Mouse (Mus musculus): Measurements from ENCODE around the gene Dnajc30. TPM values are rescaled to one million over a fixed set of nuclear protein-coding genes. Genes with fewer than 3 reads are reported as not detected.

Gene Dnajc30
- polyA plus RNA-seq, 1 experiment from 2014 or later = 31.9 TPM

- Histone ChIP-seq H3K27ac (no peak overlapping the region), H3K9me3 (no peaks in the 10 kb centered on the region), H3K4me3 (no peak overlapping the region), H3K4me2 (replicated peaks) (no peak overlapping the region), H3K9ac (no peak overlapping the region), H3K4me1 (no peaks in the 10 kb centered on the region), H3K27me3 (peaks cover 10% of the 10 kb centered on the region; the same call in 1 of the 2 replicates), H3K36me3 (no peaks in the 10 kb centered on the region)
- ATAC-seq (ENCODE audit: insufficient number of reproducible peaks, insufficient read depth, low FRiP score, low TSS enrichment) = no peak
- WGBS = 89% methylated on average over 12 of the region's 12 CpGs
These were observed 49.8 kb downstream of the Dnajc30 start for GRCm38 (mm10) chr5:135113782-135114181.

GRCm38 (mm10) chr5:135115241-135115640, 51.2 kb downstream of the Dnajc30 start:
- Histone ChIP-seq H3K9me3 (no peaks in the 10 kb centered on the region), H3K9ac (no peak overlapping the region), H3K4me2 (replicated peaks) (no peak overlapping the region), H3K4me1 (no peaks in the 10 kb centered on the region), H3K27ac (no peak overlapping the region), H3K27me3 (0 out of 2 replicates have a peak, but pooled peaks cover 3% of the 10 kb centered on the region), H3K4me3 (no peak overlapping the region), H3K36me3 (no peaks in the 10 kb centered on the region)
- 90% methylated on average over 8 of the region's 8 CpGs for WGBS
- ATAC-seq (ENCODE audit: insufficient number of reproducible peaks, insufficient read depth, low FRiP score, low TSS enrichment) = no peak

Other genes starting within 250 kb of the Dnajc30 start
- not detected in 2 replicates for gene Tmem270, start 157.5 kb upstream of the Dnajc30 start, polyA plus RNA-seq (2016; fragmentation: Nextera tagmentation; extraction: Ambion mirVana)
- gene Cldn13, start 148.7 kb upstream of the Dnajc30 start, polyA plus RNA-seq (2016; fragmentation: Nextera tagmentation; extraction: Ambion mirVana) = 2.4 and 2.9 TPM in 2 replicates
- gene Mettl27, start 131.8 kb upstream of the Dnajc30 start, polyA plus RNA-seq (2016; fragmentation: Nextera tagmentation; extraction: Ambion mirVana) = 21.7 and 21.8 TPM in 2 replicates
- gene Cldn4, start 117.3 kb upstream of the Dnajc30 start, polyA plus RNA-seq (2016; fragmentation: Nextera tagmentation; extraction: Ambion mirVana) = 11.8 and 14.6 TPM in 2 replicates
- 14.8 and 20.5 TPM in 2 replicates for gene Cldn3, start 78.0 kb upstream of the Dnajc30 start, polyA plus RNA-seq (2016; fragmentation: Nextera tagmentation; extraction: Ambion mirVana)
- 49.8 and 51.9 TPM in 2 replicates for gene Abhd11, start 55.0 kb upstream of the Dnajc30 start, polyA plus RNA-seq (2016; fragmentation: Nextera tagmentation; extraction: Ambion mirVana)
- 20.4 and 20.7 TPM in 2 replicates for gene Stx1a, start 40.7 kb upstream of the Dnajc30 start, polyA plus RNA-seq (2016; fragmentation: Nextera tagmentation; extraction: Ambion mirVana)
- 145 and 154 TPM in 2 replicates for gene Bud23, start 757 bp downstream of the Dnajc30 start, polyA plus RNA-seq (2016; fragmentation: Nextera tagmentation; extraction: Ambion mirVana)
- gene Vps37d, start 14.1 kb downstream of the Dnajc30 start, polyA plus RNA-seq (2016; fragmentation: Nextera tagmentation; extraction: Ambion mirVana) = 26.4 and 27.2 TPM in 2 replicates
- gene Mlxipl, start 25.7 kb downstream of the Dnajc30 start, polyA plus RNA-seq (2016; fragmentation: Nextera tagmentation; extraction: Ambion mirVana) = 3.3 and 3.8 TPM in 2 replicates
- gene Tbl2, start 85.5 kb downstream of the Dnajc30 start, polyA plus RNA-seq (2016; fragmentation: Nextera tagmentation; extraction: Ambion mirVana) = 24.8 and 30.0 TPM in 2 replicates
- gene Bcl7b, start 104.1 kb downstream of the Dnajc30 start, polyA plus RNA-seq (2016; fragmentation: Nextera tagmentation; extraction: Ambion mirVana) = 47.5 and 47.7 TPM in 2 replicates
- gene Baz1b, start 123.1 kb downstream of the Dnajc30 start, polyA plus RNA-seq (2016; fragmentation: Nextera tagmentation; extraction: Ambion mirVana) = 68.7 and 69.0 TPM in 2 replicates
- 13.2 and 15.6 TPM in 2 replicates for gene Fzd9, start 187.0 kb downstream of the Dnajc30 start, polyA plus RNA-seq (2016; fragmentation: Nextera tagmentation; extraction: Ambion mirVana)